Mouse (Mus musculus): ENCODE measurements around the gene Bzw2.
"Not testable (repeated sequence)": the region's sequence is repeated elsewhere in the genome, so short reads cannot be mapped to it uniquely, and the experiment has no call there.

Bzw2 gene

DNA sequence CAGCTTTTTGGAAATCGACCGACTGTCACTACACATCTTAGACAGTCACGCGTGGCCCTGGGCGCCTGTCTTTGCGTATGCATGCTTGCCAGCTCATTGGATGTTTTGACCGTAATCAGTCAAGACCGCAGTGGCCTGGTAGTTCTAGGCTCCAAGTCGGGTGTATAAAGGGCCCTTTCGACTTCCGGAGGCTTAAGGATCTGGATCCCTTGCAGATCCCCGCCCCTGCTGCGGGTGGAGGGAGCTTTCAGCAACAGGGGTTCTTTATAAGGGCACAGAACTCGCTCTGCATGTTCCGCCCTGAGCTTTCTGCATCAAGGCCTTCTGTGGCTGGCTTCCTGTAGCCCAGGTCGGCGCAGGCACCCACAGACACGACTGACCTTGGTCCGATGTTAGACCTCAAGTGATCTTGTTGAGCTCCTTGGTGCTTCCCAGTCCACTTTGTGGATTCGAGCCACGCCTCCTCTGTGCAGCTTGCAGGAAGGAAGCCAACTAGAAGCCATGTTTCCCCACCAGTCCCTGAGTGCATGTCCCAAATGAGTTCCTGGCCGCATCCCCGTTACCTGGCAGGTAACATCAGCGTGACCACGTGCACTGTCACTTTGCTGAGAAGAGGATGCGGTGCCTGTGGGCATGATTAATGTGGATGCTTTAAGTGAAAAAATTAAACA lies at the start of gene Bzw2:
Gene Bzw2 (minus strand): TSS at position 443 of the 671 bp plus-strand sequence.
- peak; percentile 36 for DNase-seq (ENCODE audit: low read depth, low spot score)

DNA sequence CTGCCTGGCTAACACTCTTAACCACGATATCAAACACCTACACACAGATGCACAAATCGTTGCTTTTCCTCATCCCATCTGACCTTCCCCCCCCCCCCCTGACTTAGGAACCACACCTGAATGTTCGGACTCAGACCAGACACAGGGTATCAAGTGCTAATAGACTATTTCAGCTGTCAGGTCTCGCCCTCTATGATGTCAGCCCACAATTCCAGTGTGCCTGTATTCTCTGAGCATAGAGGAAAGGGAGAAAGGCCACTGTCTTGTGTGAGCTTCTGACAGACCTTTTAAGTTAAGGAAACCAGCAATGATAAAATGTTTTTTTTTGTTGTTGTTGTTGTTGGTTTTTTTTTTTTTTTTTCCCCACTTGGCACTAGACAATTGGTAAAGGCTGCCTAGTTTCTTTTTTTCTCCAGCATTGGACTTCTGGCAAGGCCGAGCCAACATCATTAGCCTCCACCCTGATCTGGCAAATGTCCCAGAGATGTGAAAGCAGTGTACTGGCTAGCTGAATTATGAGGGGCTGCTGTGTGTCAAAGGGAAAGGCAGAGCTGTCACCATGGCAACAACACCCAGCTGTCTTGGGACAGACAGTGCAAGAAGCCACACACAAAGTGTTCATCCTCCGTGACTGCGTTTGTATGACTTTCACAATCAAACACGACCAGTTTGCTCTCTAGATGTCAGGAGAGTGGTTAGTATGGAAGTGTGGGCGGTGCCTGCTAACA lies 49.4 kb upstream of the Bzw2 start:
- DNase-seq (ENCODE audit: low read depth, low spot score): no peak

DNA sequence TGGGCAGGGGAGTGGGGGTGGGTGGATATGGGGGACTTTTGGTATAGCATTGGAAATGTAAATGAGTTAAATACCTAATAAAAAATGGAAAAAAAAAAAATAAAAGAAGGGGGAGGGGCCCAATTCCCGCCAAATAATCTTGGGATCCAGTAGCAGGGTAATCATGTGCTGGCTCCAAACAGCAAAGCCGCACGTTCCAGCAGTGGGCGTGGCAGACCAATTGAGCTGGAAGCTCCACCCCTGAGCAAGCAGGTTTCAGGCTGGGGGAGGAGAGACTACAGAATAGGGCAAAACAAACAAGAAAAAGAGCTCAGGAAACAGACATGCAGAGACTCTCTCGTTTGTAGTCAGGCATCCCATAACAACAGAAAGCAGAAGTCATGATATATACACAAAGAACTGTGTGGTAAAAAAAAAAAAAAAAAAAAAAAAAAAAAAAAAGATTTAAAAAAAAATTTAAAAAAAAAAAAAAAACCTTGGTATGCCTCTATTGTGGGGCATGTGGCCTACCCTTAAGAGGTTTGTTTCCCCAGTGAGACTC lies 47.8 kb upstream of the Bzw2 start:
- DNase-seq (ENCODE audit: low read depth, low spot score): not testable (repeated sequence)

DNA sequence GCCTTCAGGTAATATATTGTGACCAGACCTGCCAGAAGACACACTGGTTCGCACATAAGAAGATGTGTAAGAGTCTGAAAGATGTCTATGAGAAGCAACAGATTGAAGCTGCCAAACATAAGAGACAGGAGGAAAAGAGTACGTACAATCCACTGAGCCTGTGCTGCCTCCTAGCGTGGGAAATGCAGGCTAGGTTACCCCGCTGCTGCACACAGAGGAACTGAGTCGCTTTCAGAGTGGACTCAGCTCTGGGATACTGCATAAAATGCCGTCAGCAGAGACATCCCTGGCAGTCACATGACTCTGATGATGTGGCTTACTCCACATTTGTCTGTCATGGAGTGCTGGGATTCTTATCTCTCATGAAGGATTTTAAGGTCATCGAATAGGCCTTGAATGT lies 37.1 kb upstream of the Bzw2 start:
- no peak for DNase-seq (ENCODE audit: low read depth, low spot score)

DNA sequence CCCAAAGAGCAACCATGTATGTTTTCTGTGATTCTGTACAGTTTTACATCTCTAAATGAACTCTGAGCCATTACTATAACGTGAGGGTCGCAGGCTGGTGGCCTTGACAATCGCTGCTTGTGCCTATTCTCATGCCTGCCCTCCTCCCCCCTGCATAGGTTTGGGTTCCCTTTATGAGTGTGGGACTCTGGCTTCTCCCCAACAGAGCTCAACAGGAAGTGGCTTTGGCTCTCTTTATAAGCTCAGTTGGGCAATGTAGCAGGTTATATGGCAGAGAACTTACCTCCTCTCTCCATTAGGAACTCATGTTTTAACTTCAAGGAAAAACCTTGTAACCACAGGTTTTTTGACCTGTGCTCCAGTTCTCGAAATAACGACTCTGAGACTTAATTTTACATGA lies 32.5 kb upstream of the Bzw2 start:
- DNase-seq (ENCODE audit: low read depth, low spot score): no peak

DNA sequence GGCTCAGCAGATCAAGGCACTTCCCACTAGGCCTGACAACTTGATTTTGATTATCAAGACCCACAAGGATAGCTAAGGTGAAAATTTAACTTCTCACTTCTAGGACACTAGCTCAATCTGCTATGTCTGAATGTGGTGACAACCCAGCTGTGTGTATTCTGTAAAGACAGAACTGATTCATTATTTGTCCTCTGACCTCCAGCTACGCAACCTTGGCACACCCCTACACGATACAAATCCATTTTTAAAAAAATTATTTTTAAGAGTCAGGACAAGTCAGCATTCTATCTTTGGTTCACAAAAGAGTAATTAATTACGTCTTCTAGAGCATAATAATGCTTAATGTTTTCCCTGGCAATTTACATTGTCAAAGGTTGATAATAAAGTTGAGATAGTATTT lies 31.7 kb upstream of the Bzw2 start:
- DNase-seq (ENCODE audit: low read depth, low spot score): no peak

DNA sequence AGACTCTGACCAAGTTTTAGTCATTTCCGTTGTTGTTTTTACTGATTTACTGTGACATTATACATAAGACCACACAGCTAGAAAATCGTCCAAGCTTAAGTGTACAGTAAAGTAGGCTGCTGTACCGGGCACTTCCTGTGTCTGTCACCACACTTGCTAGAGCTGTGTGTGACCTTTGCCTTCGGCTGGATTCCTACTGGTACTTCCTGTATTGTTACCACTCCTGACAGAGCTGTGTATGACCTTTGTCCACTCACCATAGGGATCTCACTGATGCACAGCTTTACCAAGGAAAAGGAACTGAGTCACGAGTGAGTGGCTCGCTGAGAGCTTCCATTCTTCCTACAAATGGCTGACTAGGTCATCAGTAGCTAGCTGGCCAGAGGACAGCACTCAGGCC lies 29.2 kb upstream of the Bzw2 start:
- no peak for DNase-seq (ENCODE audit: low read depth, low spot score)

DNA sequence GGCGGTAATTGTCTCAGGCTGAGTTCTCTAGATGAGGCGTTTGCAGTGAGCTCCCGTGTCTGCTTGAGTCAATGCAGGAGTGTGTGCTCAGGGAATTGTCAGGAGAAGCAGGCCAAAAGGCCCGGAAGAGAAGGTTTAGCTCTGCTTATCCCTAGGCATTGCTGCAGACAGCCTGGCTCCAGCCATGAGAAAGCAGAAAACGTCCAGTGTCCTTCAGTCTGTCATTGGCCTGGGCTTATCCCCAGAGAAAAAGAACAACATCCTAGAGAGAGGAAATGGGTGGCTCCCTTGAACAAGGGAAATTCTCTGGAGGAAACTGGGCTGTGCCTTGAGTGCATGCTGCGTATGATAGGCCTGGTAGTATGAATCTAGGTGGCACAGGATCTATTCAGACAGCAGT lies 24.7 kb upstream of the Bzw2 start:
- no peak for DNase-seq (ENCODE audit: low read depth, low spot score)

DNA sequence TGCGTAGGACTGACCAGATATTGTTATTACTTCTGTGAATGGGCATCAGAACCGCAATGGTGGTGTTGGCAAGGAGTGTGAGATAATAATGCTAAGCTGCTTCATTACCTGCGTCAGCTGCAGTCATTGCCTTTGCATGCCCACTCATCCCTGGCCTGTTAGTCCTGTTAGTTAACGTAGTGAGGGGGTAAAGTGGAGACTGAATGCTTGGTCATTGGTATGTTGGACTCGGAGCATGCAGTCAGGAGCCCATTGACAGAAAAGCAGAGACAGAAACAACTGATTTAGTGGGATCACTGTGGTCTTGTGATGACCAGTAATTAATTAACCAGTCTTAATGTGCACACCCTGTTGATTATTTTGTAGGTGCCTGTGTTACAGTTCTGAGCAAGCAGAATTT lies 19.3 kb upstream of the Bzw2 start:
- DNase-seq (ENCODE audit: low read depth, low spot score): no peak

DNA sequence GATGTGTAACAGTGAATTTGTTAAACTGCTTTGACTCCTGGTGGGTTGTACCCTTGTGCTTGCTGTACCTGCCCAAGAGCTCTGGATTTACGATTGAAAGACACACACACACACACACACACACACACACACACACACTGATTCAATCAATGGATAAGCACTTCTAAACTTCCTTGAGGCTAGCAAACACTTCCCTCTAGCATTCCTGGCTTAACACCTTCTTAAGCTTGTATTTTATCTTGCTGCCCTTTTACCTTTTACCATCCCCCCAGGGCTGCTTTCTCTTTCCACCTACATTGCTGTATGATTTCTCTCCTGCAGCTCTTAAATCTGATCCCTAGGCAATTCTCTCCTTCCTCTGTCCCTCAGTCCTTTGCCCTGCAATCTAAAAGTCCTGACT lies 7.4 kb upstream of the Bzw2 start:
- DNase-seq (ENCODE audit: low read depth, low spot score): no peak

DNA sequence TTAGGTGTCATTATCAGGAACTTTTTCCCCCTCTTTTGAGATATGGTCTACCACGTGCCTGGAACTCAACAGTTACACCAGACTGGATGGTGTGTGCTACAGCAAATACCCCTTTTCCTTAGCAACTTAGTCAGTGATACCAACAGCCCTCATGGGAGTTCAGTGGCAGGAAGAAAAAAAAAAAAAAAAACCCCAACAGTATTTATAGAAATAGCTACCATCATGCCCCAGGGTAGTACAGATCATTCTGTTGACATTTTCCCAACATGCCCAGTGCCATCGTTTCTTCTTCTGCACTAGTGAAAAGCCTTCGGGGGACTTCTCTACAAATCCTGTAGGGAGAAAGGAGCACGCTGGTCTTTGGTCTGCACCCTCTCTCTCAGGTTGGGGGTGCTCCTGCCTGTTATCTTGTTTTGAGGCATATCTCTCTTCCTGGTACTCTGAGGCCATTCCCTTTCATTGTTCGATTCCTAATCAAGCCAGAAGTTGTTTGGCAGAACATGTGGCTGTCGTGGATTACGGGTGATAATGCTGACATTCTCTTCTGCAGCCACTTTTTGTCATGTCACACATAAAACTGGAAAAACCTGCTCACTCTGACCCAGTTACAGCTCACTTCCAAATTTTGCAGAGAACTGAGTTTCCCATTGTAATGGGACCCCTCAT lies 6.4 kb upstream of the Bzw2 start:
- DNase-seq (ENCODE audit: low read depth, low spot score): no peak

DNA sequence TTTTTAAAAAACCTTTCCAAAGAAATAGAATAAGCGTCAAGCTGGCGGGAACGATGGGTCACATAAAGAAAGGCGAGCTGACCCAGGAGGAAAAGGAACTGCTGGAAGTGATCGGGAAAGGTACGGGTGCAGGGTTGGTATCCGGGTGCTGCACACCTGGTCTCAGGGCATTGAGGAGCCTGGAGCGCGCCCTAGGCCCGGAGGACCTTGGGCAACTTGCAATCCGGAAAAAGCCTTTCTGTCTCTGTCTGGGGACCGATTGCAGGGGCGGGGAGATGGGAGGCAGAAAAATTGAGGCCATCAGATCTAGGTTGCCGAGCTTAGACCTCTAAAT lies 609 bp downstream of the Bzw2 start:
- DNase-seq (ENCODE audit: low read depth, low spot score): no peak

DNA sequence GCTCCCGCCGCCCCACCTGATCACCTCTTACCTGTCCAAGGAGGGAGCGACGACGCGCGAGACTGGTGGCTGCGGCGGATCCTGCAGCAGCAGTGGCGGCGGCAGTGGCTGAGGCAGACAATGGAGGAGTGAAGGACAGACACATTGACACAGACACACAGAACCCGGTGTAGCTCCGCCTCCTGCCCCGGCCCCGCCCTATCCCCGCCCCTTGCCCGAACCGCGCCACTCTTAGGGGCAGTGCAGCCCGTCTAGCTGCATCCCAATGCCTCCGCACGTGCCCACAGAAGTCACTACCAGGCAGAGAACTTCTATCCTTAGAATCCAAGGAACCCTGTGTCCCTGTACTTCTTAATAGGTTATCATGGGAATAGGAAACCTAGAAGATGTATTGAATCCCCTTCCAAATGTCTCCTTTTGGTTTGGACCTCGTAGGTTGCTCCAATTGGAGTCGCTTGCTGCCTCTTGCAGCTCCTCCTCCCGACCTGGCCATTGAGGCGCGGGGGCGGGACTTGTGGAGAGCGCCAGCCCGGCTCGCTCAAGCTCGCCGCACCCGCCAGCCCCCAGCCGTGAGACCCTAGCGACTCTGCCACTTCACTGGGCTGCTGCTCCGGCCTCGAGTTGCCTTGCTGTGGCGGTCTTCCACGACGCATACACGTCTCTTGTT lies 1.1 kb downstream of the Bzw2 start, which contains the start of gene Ankmy2:
Gene Ankmy2 (plus strand): TSS at position 478 of the 667 bp plus-strand sequence.
- DNase-seq (ENCODE audit: low read depth, low spot score): peak; percentile 78

DNA sequence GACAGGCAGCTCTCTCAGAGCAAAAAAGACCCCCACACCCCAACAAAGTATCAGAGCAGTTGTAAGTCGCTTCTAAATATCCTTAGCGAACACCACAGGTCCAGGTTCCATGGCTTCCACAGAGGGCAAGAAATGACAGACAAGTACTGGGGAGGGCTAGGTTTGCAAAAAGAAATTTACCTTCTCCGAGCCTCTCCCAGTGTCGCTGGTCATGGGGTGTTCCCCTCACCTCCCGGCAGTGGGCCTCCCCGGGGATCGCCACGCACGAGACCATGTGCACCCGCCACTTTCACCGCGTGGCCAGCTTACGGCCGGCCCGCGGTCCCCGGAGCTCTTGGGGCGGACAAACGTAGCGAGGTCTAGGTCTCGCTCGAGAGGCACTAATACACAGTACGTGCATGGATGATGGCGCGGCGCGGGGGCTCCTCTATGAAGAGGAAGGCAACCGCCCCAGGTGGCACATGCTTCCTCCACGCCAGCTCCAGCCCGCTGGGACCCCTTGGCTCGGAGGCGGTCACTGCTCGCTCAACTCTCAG lies 1.7 kb downstream of the Bzw2 start:
- DNase-seq (ENCODE audit: low read depth, low spot score): no peak

DNA sequence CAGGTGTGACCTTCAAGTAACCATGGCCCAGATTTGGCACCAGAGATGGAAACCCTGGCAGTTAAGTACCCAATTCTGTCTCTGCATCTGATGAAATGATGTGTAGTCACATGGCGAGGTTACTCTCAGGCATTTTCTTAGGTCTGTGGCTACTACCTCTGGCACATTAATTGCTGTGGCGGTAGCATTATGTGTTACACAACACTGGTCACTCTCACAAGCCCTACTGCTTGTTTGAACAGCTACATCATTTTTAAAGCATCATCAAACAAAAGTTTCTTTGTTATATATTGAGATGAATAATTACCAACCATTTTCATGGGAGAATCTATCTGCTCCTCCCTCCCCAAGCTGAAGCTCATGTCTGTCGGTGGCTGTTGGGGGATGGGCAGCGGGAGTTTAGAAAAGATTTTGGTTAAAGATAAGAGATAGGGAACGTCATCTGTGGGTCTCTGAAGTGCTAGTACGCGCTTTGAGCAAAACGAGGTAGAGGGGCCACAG lies 2.7 kb downstream of the Bzw2 start:
- DNase-seq (ENCODE audit: low read depth, low spot score): no peak

DNA sequence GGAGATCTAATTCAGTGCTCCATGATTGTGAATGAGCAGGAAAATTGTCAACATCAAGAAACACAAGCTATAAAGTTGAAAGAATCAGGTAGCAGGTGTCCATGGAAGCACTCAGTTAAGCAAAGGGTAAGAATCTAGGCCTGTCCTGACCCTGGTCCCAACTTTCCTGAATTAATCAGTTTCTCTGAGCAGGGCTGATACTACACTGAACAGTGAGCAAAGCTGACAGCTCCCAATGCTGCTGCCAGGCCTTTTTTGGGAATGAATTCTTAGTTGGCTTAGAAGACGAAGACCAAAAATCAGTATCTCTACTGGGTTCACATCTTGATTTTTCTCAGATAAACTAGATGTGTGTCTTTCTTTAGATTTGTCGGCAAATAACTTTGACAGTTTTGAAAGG lies 7.1 kb downstream of the Bzw2 start:
- no peak for DNase-seq (ENCODE audit: low read depth, low spot score)

DNA sequence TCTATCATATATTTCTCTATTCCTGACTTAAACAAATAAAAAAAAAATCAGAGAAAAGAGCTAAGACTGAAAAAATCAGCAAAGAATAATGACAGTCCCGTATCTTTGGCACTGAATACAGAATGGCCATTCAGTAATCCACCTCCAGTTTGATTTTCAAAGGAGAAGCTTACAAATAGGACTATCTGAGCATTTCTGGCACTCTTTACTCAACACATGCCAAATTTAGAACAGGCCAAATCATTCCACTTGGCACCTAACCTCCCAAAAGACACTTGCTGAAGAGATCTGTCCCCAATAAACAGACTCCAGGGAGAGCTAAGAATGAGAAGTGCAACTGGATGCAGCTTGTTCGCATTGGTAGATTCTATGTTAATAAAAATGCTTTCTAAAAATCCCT lies 7.6 kb downstream of the Bzw2 start:
- DNase-seq (ENCODE audit: low read depth, low spot score): no peak

DNA sequence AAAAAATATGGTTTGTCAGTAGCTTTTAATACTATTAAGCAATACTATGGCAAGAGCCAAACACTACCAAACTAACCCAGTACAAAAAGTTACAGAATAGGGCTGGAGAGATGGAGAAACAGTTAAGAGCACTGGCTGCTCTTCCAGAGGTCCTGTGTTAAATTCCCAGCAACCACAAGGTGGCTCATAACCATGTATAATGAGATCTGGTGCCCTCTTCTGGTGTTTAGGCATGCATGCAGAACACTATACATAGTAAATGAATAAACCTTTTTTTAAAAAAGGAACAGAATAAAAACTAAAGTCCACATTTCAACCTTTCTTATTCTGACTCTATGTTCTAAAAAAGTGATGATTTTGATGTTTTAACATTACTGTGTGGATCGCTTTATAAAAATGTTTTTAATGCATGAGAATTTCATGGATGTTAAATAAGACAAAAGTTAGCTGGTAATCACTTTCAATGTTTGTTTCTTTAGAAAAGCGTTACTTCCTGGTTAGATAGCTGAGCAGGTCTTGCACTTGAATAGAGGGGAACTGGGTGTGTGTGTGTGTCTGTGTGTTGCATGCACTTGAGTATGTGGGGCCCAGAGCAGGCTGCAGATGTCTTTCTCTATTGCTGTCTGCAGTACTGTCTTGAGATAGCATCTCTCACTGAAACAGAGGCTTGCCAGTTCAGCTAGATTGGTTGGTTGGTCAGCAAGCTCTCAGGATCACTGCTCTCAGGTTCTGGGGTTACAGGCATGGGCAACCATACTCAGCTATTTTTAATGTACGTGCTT lies 11.5 kb downstream of the Bzw2 start:
- DNase-seq (ENCODE audit: low read depth, low spot score): no peak

DNA sequence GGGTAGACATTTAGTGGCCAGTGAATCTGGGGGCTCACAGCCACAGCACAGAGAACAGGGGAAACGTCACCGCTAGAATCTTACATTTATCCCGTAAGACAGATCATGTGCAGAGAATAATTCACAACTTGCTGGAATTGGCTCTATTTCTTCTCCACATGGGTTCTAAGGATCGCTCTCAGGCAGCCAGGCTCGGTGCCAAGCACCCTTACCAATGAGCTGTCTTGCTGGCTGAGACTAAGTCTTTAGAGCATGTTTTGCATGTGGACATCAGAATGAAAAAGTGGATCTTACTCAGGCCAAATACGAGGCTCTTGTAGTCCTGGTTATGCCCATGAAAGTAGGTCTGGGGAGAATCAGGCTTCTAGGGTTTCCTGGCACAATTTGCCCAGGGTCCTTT lies 17.5 kb downstream of the Bzw2 start:
- no peak for DNase-seq (ENCODE audit: low read depth, low spot score)

DNA sequence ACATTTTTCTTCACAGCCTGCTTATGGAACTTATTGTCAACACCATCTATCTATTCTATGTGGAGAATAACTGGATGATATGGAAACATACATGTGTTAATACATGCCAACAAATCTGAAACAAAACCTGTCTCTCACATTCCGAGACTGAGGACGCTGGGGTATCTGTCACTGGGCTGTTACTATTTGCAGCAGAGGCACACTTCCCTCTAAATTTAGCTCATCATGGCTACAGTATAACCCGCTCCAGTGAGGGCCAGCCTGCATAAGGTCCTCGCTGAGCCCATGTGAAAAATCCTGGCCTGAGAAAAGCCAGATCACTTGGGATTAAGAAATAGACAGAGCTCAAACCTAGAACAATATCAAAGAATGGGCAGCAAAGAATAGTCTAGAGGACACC lies 20.7 kb downstream of the Bzw2 start:
- DNase-seq (ENCODE audit: low read depth, low spot score): no peak

DNA sequence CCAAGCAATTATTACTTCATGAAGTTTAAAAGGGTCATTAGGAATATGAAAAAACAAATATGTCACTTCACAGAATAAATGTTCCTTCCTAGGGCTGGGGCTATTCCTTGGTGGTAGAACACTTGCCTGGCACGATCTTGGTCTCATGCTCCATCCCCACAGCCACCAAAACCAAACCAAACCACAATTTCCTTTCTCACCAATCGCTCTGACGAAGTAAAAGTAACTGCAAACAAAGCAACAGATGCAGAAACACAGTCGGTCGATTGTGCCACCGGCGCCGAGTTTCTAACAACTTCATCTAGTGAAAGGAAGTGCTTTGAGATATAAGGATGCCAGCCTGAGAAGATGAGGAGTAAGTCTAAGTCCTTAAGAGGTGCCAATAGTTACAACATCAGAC lies 21.6 kb downstream of the Bzw2 start:
- no peak for DNase-seq (ENCODE audit: low read depth, low spot score)
